Mouse (Mus musculus): ENCODE results near the gene Pde8b.

The Pde8b gene

DNA sequence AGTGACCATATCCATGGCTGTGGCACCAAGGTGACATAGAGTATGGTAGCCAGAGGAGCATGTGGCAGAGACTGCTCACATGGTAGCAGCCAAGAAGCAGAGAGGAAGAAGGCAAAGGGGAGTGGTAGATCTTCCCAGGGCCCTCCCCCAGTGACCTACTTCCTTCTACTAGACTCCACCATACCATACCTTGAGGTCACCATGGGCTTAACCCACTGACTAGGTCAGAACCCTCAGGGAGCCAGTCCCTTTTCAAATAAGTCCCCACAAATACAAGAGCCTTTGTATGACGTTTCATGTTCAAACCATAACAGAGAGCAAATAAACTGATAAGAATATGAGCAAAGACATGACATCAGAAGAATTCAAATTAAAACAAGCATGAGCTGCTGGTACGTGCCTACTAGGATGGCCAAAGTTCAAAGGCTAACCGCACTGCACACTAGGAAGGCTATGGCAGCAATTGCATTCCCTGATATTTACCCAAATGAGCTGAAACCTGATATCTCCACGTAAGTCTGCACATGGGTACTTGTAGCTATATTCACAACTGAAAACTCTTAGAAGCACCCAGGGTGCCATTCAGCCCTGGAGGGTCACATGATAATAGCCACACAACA is 109.6 kb downstream of the Pde8b start:
- no peak for DNase-seq (ENCODE audit: low spot score in 2 of 2)

DNA sequence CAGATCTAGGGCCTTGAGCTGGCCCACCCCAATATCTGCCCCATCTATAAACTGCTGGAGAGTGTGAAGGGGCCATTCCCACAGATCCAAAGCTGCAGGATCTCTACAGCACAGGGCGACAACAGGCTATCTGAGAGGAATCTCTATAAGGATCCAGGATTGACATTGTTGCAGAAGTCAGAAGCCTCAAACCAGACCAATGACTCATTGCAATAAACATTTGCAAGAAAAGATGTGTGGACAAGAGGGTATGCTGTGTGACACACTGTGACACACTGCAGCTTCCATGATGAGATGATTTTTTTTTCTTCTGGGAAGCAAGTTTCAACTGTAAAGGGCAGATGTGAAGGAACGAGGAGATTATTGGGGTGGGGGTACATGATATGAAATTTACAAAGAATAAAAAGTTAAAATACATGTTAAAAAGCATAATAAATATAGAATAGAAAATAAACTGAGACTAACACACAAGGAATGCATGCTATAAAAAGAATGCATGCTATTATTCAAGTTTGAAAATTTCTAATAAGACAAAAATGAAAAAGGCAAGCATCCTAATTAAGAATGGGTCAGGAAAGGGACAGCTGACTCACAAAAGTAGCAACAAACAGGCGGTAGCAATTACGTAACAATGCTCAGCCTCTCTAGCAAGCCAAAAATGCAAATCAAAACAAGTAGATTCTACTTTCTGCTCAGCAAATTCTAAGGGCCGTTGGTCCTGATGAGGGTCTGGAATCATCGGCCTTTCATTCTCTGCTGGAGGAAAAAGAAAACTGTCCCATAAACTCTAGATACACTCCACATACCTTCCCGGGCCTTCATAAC is 114.6 kb downstream of the Pde8b start:
- no peak for DNase-seq (ENCODE audit: low spot score in 2 of 2)

DNA sequence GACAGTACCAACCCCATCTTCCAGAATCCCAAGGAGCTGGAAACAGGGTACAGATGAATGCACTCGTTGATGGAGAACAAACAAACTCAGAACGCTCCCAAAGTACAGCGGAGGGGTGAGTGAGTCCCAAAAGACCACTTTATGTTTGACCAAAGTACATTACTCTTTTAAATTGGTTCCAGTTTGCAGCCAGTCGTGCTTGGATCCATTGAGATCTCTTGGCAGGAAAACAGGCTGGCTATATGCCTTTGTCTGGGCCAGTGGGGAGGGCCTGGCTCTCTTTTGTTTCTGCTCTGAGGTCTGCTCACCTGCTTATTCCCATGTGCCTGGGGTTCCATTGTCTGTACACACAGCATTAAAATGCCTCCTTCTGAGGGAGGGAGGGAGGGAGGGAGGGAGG is 118.3 kb downstream of the Pde8b start:
- no peak for DNase-seq (ENCODE audit: low spot score in 2 of 2)

DNA sequence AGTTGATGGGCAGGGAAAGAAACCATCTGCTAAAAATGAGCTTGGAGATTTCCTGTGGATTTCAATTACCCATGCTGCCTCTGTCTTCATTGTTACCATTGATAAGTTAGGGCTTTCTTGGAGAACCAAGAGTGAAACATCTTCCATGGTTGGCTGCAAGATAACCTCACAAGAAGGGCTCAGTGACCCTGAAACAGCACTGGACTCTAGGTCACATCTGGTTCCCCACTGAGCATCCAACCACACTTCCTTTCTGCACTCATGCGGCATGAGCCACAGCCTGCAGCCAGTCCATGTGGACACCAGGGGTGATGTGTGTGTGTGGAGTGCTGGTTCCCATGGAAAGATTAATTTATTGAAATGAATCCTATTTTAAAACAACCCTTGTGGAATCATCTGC is 119.1 kb downstream of the Pde8b start:
- no peak for DNase-seq (ENCODE audit: low spot score in 2 of 2)

DNA sequence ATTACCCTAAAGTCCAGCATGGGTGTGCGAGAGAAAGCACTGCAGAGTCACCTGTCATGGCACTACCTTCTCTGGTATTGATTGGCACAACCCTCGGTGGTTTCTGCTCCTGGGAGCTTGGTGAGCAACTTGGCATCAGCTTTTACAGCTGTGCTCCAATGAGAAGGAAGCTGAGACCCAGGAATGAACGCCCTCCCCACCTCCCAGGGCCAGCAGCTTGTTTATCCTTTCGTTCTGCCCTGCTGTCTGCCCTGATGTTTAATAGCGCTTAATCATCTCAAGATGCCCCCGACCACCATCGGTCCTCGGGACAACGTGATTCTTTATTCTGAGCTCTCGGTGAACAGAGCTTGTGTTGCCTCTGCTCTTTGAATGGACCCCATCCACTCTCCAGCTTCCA is 122.8 kb downstream of the Pde8b start:
- no peak for DNase-seq (ENCODE audit: low spot score in 2 of 2)

DNA sequence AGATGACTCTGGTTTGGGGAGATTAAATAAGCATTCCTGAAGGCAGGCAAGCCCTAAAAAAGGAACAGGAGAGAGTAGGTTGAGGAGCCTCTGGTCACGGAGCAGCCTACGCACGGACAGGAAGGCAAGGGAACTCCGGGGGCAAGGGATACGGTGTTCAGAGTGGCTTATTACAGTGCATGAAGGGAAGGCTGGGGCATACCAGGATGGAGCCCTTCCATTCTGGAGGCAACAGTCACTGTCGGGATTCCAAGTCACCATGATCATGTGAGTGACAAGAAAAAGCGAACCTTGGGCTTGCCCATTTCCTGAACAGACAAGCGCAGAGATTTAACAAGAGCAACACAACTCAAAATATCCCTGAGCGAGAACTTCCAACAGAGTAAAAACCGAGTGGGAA is 123.3 kb downstream of the Pde8b start:
- peak in 1 of 2 experiments; percentile 33 for DNase-seq (ENCODE audit: low spot score in 2 of 2)

DNA sequence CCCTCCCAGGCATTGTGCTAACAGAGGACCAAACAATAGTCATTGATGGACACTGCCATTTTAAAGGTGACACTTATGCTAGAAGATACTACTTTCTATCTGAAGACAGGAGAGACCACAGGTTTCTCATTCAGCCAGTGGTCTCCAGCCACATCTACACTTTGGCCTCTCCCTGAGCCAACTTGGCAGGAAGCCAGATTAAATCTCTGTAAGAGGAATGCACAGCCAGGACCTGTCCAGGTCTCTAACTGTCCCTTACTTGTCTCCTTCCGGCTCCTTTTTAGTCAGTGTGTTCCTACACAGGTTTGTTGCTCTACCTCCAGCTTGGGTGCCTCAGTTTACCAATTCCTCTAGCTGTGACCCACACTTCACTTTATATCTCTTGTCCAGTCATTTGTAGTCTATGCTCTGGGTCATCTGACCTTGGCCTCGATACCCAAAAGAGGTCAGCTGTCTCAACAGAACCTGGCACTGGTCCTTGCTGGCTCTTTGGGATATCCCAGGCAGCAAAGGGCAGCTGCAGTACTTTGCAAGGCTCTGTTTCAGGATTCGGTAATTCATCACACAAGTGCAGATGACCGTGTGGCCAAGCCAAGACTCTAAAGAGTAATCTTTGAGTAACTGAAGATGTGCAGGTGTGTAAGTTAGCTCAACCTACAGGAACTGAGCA is 124.5 kb downstream of the Pde8b start:
- DNase-seq (ENCODE audit: low spot score in 2 of 2), result no peak

DNA sequence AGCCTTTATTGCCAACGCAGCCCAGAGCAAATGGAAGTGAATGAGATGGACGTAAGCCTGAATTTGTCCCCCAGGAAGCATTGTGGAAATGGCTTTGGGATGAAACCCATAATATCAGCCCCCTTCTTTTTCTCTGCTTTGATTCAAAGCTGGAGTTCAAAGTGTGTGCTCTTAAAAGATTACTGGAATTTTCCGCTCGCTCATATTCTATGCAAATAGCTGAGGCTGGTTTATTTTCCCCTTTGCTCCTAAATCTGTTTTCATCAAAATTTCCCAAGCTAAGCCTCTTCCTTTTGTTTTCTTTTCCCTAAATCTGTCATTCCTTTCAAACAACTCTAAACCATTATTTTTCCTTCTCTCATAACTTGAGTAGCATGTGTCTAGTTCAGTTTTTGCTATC is 129.6 kb downstream of the Pde8b start:
- no peak for DNase-seq (ENCODE audit: low spot score in 2 of 2)

DNA sequence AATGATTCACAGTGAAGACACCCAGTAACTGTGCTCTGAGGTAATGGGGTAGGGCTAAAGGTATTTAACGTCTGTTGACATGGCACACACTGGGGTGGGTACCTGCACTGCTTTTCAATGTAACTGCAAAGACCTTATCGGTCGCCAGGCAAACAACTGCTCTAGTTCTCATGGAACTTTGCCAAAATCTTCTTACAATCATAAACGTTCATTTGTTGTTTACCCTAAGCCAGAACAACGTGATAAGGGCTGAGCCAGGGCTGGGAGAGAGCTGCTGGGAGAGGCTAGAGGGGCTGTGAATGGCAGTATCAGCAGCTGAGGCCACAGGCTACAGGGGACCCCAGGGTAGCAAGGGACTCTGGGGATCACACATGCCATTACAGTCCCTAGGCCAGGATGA is 136.4 kb downstream of the Pde8b start:
- no peak for DNase-seq (ENCODE audit: low spot score in 2 of 2)

DNA sequence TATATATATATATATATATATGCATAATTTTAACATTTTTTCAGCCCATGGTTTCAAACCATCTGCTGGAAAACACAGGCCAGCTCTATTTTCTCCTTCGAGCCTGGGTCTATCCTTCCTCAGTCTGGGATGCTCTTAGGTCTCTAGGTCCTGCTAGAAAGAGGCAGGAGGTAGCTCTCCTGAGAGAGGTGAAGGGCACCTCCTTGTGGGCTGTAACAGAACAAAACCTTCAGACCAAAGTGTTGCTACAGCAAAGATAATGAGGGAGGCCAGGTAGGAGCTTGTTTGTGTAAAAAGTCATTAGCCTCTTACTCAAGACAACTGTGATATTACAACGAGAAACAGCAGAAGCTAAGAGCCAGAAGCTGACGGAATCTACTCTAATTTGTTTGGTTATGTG is 140.6 kb downstream of the Pde8b start:
- DNase-seq (ENCODE audit: low spot score in 2 of 2), result no peak

DNA sequence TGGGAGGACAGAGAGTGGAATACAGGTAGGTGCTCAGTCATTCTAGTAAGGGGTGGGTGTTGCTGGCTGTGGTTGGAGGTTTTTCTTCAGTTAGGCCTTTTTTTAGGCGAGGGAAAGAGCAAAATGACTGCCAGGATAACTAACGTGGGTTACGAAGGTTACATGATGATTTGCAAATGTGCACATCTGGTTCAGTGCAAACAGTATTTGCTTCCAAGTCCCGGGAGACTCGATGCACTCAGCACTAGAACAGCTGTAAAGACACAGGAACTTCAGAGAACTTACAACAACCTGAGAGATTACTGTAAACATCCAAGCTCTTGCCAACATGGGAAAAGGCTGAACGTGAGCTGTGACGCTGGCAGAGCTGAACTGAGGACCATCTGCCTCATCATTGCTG is 142.1 kb downstream of the Pde8b start:
- DNase-seq (ENCODE audit: low spot score in 2 of 2), result no peak

DNA sequence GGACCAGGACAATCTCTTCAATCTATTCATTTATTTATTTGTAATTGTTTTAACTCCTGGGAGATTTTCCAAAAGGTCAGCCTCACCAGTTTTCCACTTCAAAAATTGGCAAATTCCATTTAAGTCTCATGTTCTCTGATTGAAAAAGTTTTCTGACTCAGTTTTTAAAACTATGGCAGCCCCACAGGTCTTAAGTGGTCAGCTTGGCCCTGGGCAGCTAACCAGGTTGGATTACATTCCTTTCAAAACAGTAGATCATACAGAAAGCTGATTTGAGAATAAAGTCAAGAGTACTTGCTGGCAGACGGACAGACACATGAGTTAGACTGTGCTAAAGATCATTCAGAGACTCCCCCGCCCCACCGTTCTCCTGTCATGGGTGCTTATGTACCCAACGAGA is 145.3 kb downstream of the Pde8b start:
- no peak for DNase-seq (ENCODE audit: low spot score in 2 of 2)

DNA sequence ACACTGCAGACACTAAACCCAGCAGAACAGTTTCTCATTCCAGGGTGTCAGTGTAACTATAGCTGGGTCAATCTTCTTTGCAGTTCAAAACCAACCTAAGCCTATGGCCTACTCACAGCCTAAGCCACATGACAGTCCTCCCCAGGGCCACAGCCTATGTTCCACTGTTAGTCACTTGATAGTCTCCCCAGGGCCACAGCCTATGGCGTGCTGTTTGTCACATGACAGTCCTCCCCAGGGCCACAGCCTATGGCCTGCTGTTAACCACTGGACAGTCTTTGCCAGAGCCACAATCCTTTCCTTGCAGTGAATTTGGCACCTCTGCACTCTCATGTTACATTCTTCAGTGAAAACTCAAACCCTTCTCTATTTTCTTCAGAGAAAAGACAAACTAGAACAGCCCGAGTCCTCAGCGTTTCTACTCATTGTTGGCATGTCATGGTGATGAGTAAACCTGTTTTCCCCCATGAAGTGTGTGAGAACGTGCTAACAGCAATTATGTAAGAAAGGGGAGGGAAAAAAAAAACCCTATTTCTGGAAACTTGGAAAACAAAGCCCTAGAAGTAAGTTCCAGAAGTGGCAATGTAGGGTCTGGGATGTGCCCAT is 147.0 kb downstream of the Pde8b start:
- no peak for DNase-seq (ENCODE audit: low spot score in 2 of 2)

DNA sequence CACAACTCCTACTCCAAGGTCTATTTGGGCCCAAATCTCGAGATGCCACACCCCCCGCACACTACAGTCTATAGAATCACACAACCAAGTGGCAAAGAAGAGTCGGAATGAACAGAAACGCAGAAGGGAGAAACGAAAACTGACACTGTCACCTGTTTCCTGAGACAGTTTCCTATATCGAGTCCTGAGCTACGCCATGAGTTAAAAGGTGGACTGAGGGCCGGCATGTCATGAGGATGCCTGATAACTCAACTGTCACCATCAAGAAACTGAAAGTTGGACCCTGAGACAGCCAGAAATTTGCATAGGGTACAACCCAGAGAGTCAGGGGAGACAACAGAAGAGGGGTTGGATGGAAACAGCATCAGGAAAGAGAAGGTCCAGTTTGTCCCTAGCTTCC is 148.8 kb downstream of the Pde8b start:
- no peak for DNase-seq (ENCODE audit: low spot score in 2 of 2)

DNA sequence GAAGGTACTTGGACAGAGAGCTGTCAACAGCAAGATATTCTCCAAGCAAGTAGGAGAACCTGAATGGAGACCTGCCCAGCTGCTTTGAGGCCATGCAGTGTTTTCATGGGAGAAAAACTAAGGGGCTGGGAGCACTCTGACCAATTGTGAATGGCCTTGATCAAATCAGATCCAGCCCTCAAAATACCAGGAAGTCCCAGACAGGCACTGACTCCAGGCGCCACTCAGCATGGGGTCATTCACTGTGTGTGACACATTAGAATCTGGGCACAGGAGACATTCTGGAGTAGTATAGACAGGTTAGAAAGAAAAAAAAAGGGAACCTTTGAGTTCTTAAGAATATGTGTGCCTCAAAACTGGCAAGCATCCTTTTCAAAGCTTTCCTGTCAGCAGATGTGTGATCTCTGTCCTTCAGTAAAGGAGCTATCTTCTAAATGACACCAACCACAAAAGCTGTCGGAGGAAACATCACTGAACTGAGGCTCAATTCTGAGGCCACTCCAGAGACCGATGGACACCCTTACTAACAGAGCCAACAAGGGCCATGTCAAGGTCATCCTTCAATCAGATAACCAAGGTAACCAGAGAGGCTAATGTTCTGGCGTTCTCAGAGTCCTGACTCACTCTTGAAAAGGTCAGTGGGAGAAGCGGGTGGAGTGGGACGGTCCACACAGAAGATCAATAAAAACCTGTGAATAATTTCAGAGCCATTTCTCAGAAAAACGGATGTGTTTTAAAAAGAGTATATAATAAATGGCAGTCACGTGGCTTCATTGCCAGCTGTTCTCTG is 151.0 kb downstream of the Pde8b start:
- no peak for DNase-seq (ENCODE audit: low spot score in 2 of 2)

DNA sequence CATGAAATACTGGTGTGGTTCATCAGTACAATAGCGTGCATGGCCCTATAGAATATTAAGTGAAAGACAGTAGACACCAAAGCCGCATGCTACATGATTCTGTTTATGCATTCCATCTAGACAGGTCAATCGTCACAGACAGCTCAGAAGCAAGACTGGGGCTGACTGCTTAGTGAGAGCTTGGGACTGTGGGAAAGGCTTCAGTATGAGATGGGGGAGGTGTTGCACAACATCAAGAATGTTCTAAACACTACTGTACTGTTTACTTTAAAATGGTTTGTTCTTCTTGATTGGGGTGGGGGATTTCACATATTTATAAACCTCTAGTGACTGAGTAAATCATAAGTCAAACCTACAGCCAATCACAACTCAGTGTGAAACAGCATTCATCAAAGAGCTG is 153.5 kb downstream of the Pde8b start:
- no peak for DNase-seq (ENCODE audit: low spot score in 2 of 2)

DNA sequence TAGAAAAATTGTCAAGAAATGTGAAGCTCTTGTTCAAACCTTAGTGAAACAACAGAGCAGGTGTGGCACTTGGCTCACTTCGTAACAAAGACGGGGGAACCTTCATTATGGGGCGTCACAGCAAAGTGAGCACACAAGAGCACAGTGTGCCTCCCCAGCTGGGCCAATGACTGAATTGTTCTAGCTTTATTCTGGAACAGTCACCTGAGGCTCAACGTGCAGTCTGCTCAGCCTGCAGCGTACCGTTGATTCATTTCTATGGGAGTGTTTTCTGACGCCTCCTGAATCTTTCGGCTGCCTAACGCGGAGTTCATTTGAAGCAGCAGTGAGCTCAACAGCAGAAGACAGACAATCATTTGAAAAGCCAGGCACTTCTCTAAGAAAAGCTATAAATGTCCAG is 154.3 kb downstream of the Pde8b start:
- peak; percentile 59 for DNase-seq (ENCODE audit: low spot score in 2 of 2)

DNA sequence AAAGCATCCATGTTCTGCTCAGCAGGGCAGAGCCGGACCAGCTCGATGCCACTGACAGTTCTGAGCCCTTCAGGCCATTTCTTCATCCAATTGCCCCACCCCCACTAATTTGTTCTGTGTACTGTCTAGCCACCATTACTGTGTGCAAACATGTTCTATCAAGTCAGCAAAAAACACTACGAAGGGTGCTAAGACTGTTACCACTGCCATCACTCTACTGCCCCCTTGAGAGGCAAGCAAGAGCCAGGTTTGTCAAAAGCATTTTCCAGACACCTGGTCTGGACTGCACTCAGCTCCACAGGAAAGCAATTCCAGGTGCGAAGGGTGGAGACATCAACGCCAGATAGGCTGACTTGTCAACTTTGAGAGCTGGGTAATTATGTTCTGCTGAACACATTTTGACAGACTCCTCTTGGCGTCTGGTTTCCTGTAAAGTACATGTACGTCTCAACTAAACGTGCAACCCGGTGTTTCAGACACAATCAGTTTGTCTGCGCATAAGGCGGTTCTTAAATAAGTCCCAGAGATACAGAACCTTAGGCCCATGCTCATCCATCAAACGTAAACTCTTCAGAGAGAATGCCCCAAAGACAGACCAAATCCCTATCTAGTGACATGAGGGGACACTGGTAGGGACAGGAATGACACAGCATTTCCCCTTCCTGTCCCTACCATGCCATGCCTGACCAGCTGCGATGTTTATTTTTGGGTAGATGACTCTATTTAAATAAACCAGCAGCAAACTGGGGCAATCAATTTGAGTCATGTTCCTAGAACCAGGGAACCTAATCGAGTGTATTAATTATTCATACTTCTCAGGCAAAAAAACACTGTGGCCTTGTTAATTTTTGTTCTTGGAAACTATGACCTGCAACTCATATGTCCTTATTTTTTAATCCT is 158.3 kb downstream of the Pde8b start:
- DNase-seq (ENCODE audit: low spot score in 2 of 2), result no peak

DNA sequence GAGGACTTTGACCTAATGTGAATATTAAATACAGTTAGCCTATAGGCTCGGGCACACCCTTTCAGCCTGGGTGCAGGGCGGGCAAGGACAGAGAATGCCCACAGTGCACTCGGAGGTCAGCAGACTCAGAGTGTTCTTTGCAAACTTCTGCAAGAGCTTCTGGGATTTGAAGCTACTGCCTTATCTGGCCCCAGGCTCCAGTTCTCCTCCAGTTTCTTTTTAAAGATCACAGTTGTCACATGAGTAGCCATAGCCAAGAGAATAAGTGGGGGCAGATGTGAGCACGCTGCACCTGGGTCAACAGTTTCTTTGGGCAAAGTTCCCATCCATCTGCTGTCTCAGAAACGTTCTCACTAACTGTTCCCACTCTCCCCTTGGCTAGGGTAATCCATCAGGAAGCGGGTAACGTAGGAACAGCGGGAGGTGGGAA is 162.8 kb downstream of the Pde8b start:
- DNase-seq (ENCODE audit: low spot score in 2 of 2), result peak; percentile 54 to 65

DNA sequence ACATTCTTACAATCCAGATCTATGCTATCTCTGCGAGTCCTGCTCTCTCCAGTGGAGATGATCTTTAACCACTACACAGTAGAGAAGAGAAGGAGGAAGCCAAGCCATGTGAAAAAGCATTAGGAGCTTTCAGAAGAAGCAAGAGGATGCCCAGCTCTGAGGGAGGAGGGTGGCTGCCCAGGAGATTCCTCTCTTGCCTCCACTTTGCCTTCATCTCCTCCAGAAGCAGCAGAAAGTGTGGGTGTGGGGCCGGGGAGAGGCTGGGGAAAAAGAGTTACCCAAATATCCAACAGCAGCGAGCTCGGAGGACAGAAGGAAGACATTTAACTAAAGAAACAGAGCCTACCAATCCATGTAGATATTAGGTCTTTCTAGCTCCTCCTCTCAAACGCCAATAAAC is 164.1 kb downstream of the Pde8b start:
- DNase-seq (ENCODE audit: low spot score in 2 of 2), result no peak

DNA sequence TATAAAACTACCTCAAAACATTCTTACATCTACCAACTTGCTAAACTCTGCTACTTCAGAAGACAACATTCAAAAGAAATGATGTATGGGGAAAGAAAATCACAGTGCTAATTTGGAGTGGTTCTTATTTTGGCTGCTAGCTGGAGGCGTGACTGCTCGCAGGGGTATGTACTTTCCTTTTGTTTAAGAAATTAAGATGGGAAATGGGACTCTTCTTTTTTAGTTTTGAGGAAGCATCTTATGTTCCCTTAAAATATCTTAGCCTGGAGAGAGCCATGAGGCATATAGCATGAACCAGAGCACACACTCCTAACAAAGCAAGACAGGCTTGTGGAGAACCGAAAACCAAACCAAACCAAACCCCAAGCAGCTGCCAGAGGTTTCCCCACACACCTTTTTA is 167.5 kb downstream of the Pde8b start:
- DNase-seq (ENCODE audit: low spot score in 2 of 2), result no peak
